Mouse (Mus musculus) mouse embryonic stem cell (cell line): Measurements from ENCODE around the gene Cdc40.
"Not testable (repeated sequence)": the region's sequence is repeated elsewhere in the genome, so short reads cannot be mapped to it uniquely, and the experiment has no call there.

Source experiments
- in situ Hi-C, 2 experiments: fragments of 300-500 bp; cut with MboI; formaldehyde crosslinking; loops; 1 replicate in 1 of 2; 3 replicates in 1 of 2; pipeline ENCODE4 v1.14.3; 2019 to 2020; ENCODE audit warnings: low sequenced_read_pairs in 2 of 2, low pct_unique_long_range_greater_than_20kb in 1 of 2, mixed read lengths in 1 of 2; ENCODE audit not compliant: unreplicated experiment in 1 of 2

The Cdc40 gene

GRCm38 (mm10) chr10:40809411-40809910 is 73.7 kb downstream of the Cdc40 start:
- in situ Hi-C loops = not testable (repeated sequence)

GRCm38 (mm10) chr10:40806221-40806620 is 76.9 kb downstream of the Cdc40 start:
- in situ Hi-C loops = no loop called here

GRCm38 (mm10) chr10:40805221-40805620 is 77.9 kb downstream of the Cdc40 start:
- in situ Hi-C loops = no loop called here

GRCm38 (mm10) chr10:40792115-40792514 is 91.0 kb downstream of the Cdc40 start:
- in situ Hi-C loops = no loop called here

- in situ Hi-C loops = no loop called here
Observed at GRCm38 (mm10) chr10:40790406-40790805, 92.7 kb downstream of the Cdc40 start.
